Mouse (Mus musculus): ENCODE data around the gene Cs. TPM values are rescaled to one million over a fixed set of nuclear protein-coding genes. Genes with fewer than 3 reads are reported as not detected.
A peak's percentile ranks its signal among the peaks of the same experiment; 100 is the strongest.

The Cs gene
- total and polyA plus RNA-seq, 3 experiments: 947 to 1,148 (median 1,091) TPM

GRCm38 (mm10) chr10:128309654-128310053 lies 27.9 kb upstream of the Cs start:
- TF ChIP-seq POLR2A (IDR thresholded peaks at IDR 0.05; ENCODE audit: insufficient read depth, low read depth, low read length): no peak
- TF ChIP-seq CTCF (IDR thresholded peaks at IDR 0.05): no peak
- TF ChIP-seq EP300 (IDR thresholded peaks at IDR 0.05; ENCODE audit: insufficient read depth, low read depth, low read length): no peak
- Histone ChIP-seq H3K9ac (ENCODE audit: low read depth, low read length) (no peak overlapping the region), H3K27ac (no peak overlapping the region), H3K4me3 (no peak overlapping the region), H3K79me2 (replicated peaks; ENCODE audit: control insufficient read depth, insufficient read depth, low read length) (no peaks in the 10 kb centered on the region), H3K27me3 (ENCODE audit: control insufficient read depth, insufficient read depth, low read length) (no peaks in the 10 kb centered on the region), H3K36me3 (ENCODE audit: control insufficient read depth, insufficient read depth, low read length) (no peaks in the 10 kb centered on the region), H3K4me1 (ENCODE audit: control insufficient read depth, insufficient read depth, low read length) (no peaks in the 10 kb centered on the region)
- WGBS: 93% methylated on average over 7 of the region's 7 CpGs
- intact Hi-C loops (cut with DNase I): no loop called here
- DNase-seq: no peak

GRCm38 (mm10) chr10:128310177-128310576 lies 27.4 kb upstream of the Cs start:
- Histone ChIP-seq H3K27ac (no peak overlapping the region), H3K79me2 (replicated peaks; ENCODE audit: control insufficient read depth, insufficient read depth, low read length) (no peaks in the 10 kb centered on the region), H3K36me3 (ENCODE audit: control insufficient read depth, insufficient read depth, low read length) (no peaks in the 10 kb centered on the region), H3K9ac (ENCODE audit: low read depth, low read length) (no peak overlapping the region), H3K27me3 (ENCODE audit: control insufficient read depth, insufficient read depth, low read length) (no peaks in the 10 kb centered on the region), H3K4me1 (ENCODE audit: control insufficient read depth, insufficient read depth, low read length) (no peaks in the 10 kb centered on the region), H3K4me3 (no peak overlapping the region)
- peak; percentile 20 to 33 for DNase-seq
- TF ChIP-seq EP300 (IDR thresholded peaks at IDR 0.05; ENCODE audit: insufficient read depth, low read depth, low read length): no peak
- TF ChIP-seq POLR2A (IDR thresholded peaks at IDR 0.05; ENCODE audit: insufficient read depth, low read depth, low read length): no peak
- no peak for TF ChIP-seq CTCF (IDR thresholded peaks at IDR 0.05)
- WGBS: 34% methylated on average over 11 of the region's 11 CpGs
- intact Hi-C loops (cut with DNase I): no loop called here

- no peak overlapping the region for H3K4me3 ChIP-seq
- H3K36me3 ChIP-seq (ENCODE audit: control insufficient read depth, insufficient read depth, low read length): no peaks in the 10 kb centered on the region
- intact Hi-C loops (cut with DNase I): no loop called here
- H3K27ac ChIP-seq: no peak overlapping the region
- WGBS: 36% methylated on average over 4 of the region's 4 CpGs
- no peaks in the 10 kb centered on the region for H3K79me2 ChIP-seq (replicated peaks; ENCODE audit: control insufficient read depth, insufficient read depth, low read length)
- TF ChIP-seq POLR2A (IDR thresholded peaks at IDR 0.05; ENCODE audit: insufficient read depth, low read depth, low read length) (no peak), EP300 (IDR thresholded peaks at IDR 0.05; ENCODE audit: insufficient read depth, low read depth, low read length) (no peak), CTCF (IDR thresholded peaks at IDR 0.05) (no peak)
- no peaks in the 10 kb centered on the region for H3K27me3 ChIP-seq (ENCODE audit: control insufficient read depth, insufficient read depth, low read length)
- no peak for DNase-seq
- no peak overlapping the region for H3K9ac ChIP-seq (ENCODE audit: low read depth, low read length)
- no peaks in the 10 kb centered on the region for H3K4me1 ChIP-seq (ENCODE audit: control insufficient read depth, insufficient read depth, low read length)
Measured at GRCm38 (mm10) chr10:128310902-128311301, 26.6 kb upstream of the Cs start.

GRCm38 (mm10) chr10:128315578-128315977 lies 22.0 kb upstream of the Cs start:
- H3K36me3 ChIP-seq (ENCODE audit: control insufficient read depth, insufficient read depth, low read length): no peaks in the 10 kb centered on the region
- WGBS: 91% methylated on average over 8 of the region's 8 CpGs

GRCm38 (mm10) chr10:128321641-128322040 lies 15.9 kb upstream of the Cs start:
- H3K4me1 ChIP-seq (ENCODE audit: control insufficient read depth, insufficient read depth, low read length): peaks cover 4% of the 10 kb centered on the region
- H3K27me3 ChIP-seq (ENCODE audit: control insufficient read depth, insufficient read depth, low read length): no peaks in the 10 kb centered on the region
- intact Hi-C loops (cut with DNase I): loop anchor here (2.0 kb wide), 1 partner anchor 15 kb away; the partner anchor contains the start of gene Cs
- peak overlapping the region; percentile 98 for H3K27ac ChIP-seq
- 0 out of 2 replicates have a peak overlapping the region, but pooled peaks have one; percentile 33 for H3K9ac ChIP-seq (ENCODE audit: low read depth, low read length)
- H3K4me3 ChIP-seq: peak overlapping the region; percentile 81
- H3K36me3 ChIP-seq (ENCODE audit: control insufficient read depth, insufficient read depth, low read length): no peaks in the 10 kb centered on the region; the same call in 1 of the 2 replicates
- no peaks in the 10 kb centered on the region for H3K79me2 ChIP-seq (replicated peaks; ENCODE audit: control insufficient read depth, insufficient read depth, low read length)
- TF ChIP-seq CTCF (IDR thresholded peaks at IDR 0.05) (no peak), EP300 (IDR thresholded peaks at IDR 0.05; ENCODE audit: insufficient read depth, low read depth, low read length) (no peak), POLR2A (IDR thresholded peaks at IDR 0.05; ENCODE audit: insufficient read depth, low read depth, low read length) (no peak)
- 39% methylated on average over 12 of the region's 12 CpGs for WGBS
- no peak for DNase-seq

More at GRCm38 (mm10) chr10:128315578-128315977, 22.0 kb upstream of the Cs start:
- H3K9ac ChIP-seq (ENCODE audit: low read depth, low read length): no peak overlapping the region
- H3K27me3 ChIP-seq (ENCODE audit: control insufficient read depth, insufficient read depth, low read length): no peaks in the 10 kb centered on the region
- H3K4me1 ChIP-seq (ENCODE audit: control insufficient read depth, insufficient read depth, low read length): no peaks in the 10 kb centered on the region
- H3K27ac ChIP-seq: no peak overlapping the region
- intact Hi-C loops (cut with DNase I): no loop called here
- H3K79me2 ChIP-seq (replicated peaks; ENCODE audit: control insufficient read depth, insufficient read depth, low read length): no peaks in the 10 kb centered on the region
- TF ChIP-seq POLR2A (IDR thresholded peaks at IDR 0.05; ENCODE audit: insufficient read depth, low read depth, low read length): no peak
- no peak for TF ChIP-seq EP300 (IDR thresholded peaks at IDR 0.05; ENCODE audit: insufficient read depth, low read depth, low read length)
- no peak for TF ChIP-seq CTCF (IDR thresholded peaks at IDR 0.05)
- no peak for DNase-seq
- no peak overlapping the region for H3K4me3 ChIP-seq
